Mouse (Mus musculus) liver, embryonic 16.5 days (tissue): ENCODE results near the gene Tead4. TPM values are rescaled to one million over a fixed set of nuclear protein-coding genes. Genes with fewer than 3 reads are reported as not detected.
"Not testable (repeated sequence)": the region's sequence is repeated elsewhere in the genome, so short reads cannot be mapped to it uniquely, and the experiment has no call there.

Experiments
- ATAC-seq: fragments of 200-750 bp; cut with Nextera tagmentation; 2 replicates; pipeline ENCODE4 v1.8.0; 2017; ENCODE audit warnings: low read depth, mild to moderate bottlenecking, moderate number of reproducible peaks, moderate library complexity
- H3K27ac ChIP-seq: fragments of 300-500 bp; sonication (generic); 2 replicates; pipeline ENCODE4 v1.5.1; 2014; ENCODE audit warnings: mild to moderate bottlenecking, low read length
- H3K27me3 ChIP-seq: fragments of 300-500 bp; sonication (generic); 2 replicates; pipeline ENCODE4 v1.6.1; 2014; ENCODE audit warnings: low read depth, low read length, mixed read lengths; ENCODE audit not compliant: control insufficient read depth, insufficient read depth
- H3K36me3 ChIP-seq: fragments of 300-500 bp; sonication (generic); 2 replicates; pipeline ENCODE4 v1.6.1; 2014; ENCODE audit warnings: mild to moderate bottlenecking; ENCODE audit not compliant: control insufficient read depth, insufficient read depth
- H3K4me1 ChIP-seq: fragments of 300-500 bp; sonication (generic); 2 replicates; pipeline ENCODE4 v1.6.1; 2014; ENCODE audit warnings: low read depth, low read length, mixed read lengths; ENCODE audit not compliant: control insufficient read depth
- H3K4me2 ChIP-seq: fragments of 300-500 bp; sonication (generic); 2 replicates; pipeline ENCODE4 v1.6.1; 2014; ENCODE audit warnings: low read depth, low read length, mixed read lengths
- H3K4me3 ChIP-seq: fragments of 300-500 bp; sonication (generic); 2 replicates; pipeline ENCODE4 v1.5.1; 2014; ENCODE audit warnings: low read depth, mild to moderate bottlenecking, low read length
- H3K9ac ChIP-seq: fragments of 300-500 bp; sonication (generic); 2 replicates; pipeline ENCODE4 v1.6.1; 2014; ENCODE audit warnings: low read depth, low read length
- H3K9me3 ChIP-seq: fragments of 300-500 bp; sonication (generic); replicated peaks from 2 replicates; pipeline ENCODE4 v1.6.1; 2016; ENCODE audit warnings: low read length; ENCODE audit not compliant: control insufficient read depth
- WGBS: fragments of 180-500 bp; shearing (Covaris S2); extraction: QIAGEN DNeasy Blood & Tissue Kit; methylation state at CpG from one replicate; pipeline ENCODE4 v1.1.7; 2014; ENCODE audit not compliant: insufficient replicate concordance; 5-methylcytosine and 5-hydroxymethylcytosine counted together
- polyA plus RNA-seq: library from polyadenylated mRNA; unstranded; fragments of >200 nt; fragmentation: Nextera tagmentation; extraction: Ambion mirVana; gene quantifications from 2 replicates; pipeline ENCODE4 v1.2.1, GENCODE M21; 2015

Tead4 gene
- polyA plus RNA-seq, 1 experiment from 2014 or later, result 0.51 TPM

- no peaks in the 10 kb centered on the region for H3K9me3 ChIP-seq
- H3K27ac ChIP-seq, result no peak overlapping the region
- no peak overlapping the region for H3K9ac ChIP-seq
- H3K4me2 ChIP-seq, result no peak overlapping the region
- no peaks in the 10 kb centered on the region for H3K36me3 ChIP-seq
- 4% methylated on average over 4 of the region's 4 CpGs for WGBS
- no peak overlapping the region for H3K4me3 ChIP-seq
- ATAC-seq, result 0 out of 2 replicates have a peak, but pooled peaks have one; percentile 7
- no peaks in the 10 kb centered on the region for H3K27me3 ChIP-seq
- H3K4me1 ChIP-seq, result no peaks in the 10 kb centered on the region
Measured at GRCm38 (mm10) chr6:128318317-128318716, 17.7 kb upstream of the Tead4 start.

- 71% methylated on average over 8 of the region's 8 CpGs for WGBS
- Histone ChIP-seq H3K27me3 (no peaks in the 10 kb centered on the region), H3K9me3 (no peaks in the 10 kb centered on the region), H3K9ac (no peak overlapping the region), H3K4me1 (no peaks in the 10 kb centered on the region), H3K4me2 (no peak overlapping the region), H3K36me3 (no peaks in the 10 kb centered on the region), H3K27ac (no peak overlapping the region), H3K4me3 (no peak overlapping the region)
- ATAC-seq, result no peak
Measured at GRCm38 (mm10) chr6:128315597-128315996, 15.0 kb upstream of the Tead4 start.

GRCm38 (mm10) chr6:128314796-128315195 lies 14.2 kb upstream of the Tead4 start:
- no peak for ATAC-seq
- H3K27ac ChIP-seq, result no peak overlapping the region
- H3K9me3 ChIP-seq, result no peaks in the 10 kb centered on the region
- no peaks in the 10 kb centered on the region for H3K27me3 ChIP-seq
- 58% methylated on average over 6 of the region's 6 CpGs for WGBS
- H3K4me1 ChIP-seq, result no peaks in the 10 kb centered on the region
- no peaks in the 10 kb centered on the region for H3K36me3 ChIP-seq
- no peak overlapping the region for H3K9ac ChIP-seq
- no peak overlapping the region for H3K4me3 ChIP-seq
- H3K4me2 ChIP-seq, result no peak overlapping the region

- WGBS, result 27% methylated on average over 4 of the region's 4 CpGs
- H3K9me3 ChIP-seq, result no peaks in the 10 kb centered on the region
- H3K4me1 ChIP-seq, result no peaks in the 10 kb centered on the region
- no peak overlapping the region for H3K27ac ChIP-seq
- no peak for ATAC-seq
- H3K4me3 ChIP-seq, result no peak overlapping the region
- no peaks in the 10 kb centered on the region for H3K27me3 ChIP-seq
- H3K9ac ChIP-seq, result no peak overlapping the region
- no peaks in the 10 kb centered on the region for H3K36me3 ChIP-seq
- H3K4me2 ChIP-seq, result no peak overlapping the region
Measured at GRCm38 (mm10) chr6:128308311-128308710, 7.7 kb upstream of the Tead4 start.

- H3K4me1 ChIP-seq, result no peaks in the 10 kb centered on the region; the same call in 1 of the 2 replicates
- no peak overlapping the region for H3K9ac ChIP-seq
- peaks cover 24% of the 10 kb centered on the region for H3K27me3 ChIP-seq
- no peaks in the 10 kb centered on the region for H3K36me3 ChIP-seq
- H3K4me3 ChIP-seq, result no peak overlapping the region
- ATAC-seq, result peak; percentile 65
- no peak overlapping the region for H3K4me2 ChIP-seq
- H3K9me3 ChIP-seq, result no peaks in the 10 kb centered on the region
- 50% methylated on average over 4 of the region's 4 CpGs for WGBS
- no peak overlapping the region for H3K27ac ChIP-seq
Measured at GRCm38 (mm10) chr6:128304801-128305200, 4.2 kb upstream of the Tead4 start.

- H3K4me1 ChIP-seq, ATAC-seq, H3K9me3 ChIP-seq, H3K9ac ChIP-seq, H3K4me3 ChIP-seq, H3K4me2 ChIP-seq, H3K36me3 ChIP-seq, H3K27ac ChIP-seq: not testable (repeated sequence)
- WGBS, result 58% methylated on average over 3 of the region's 3 CpGs
- H3K27me3 ChIP-seq, result peaks cover 40% of the 10 kb centered on the region
Measured at GRCm38 (mm10) chr6:128302640-128303039, 2.0 kb upstream of the Tead4 start.

- no peak overlapping the region for H3K4me3 ChIP-seq
- no peak overlapping the region for H3K27ac ChIP-seq
- no peak for ATAC-seq
- H3K4me1 ChIP-seq, result no peaks in the 10 kb centered on the region; the same call in 1 of the 2 replicates
- H3K27me3 ChIP-seq, result peaks cover 40% of the 10 kb centered on the region
- no peak overlapping the region for H3K9ac ChIP-seq
- no peak overlapping the region for H3K4me2 ChIP-seq
- H3K9me3 ChIP-seq, result no peaks in the 10 kb centered on the region
- H3K36me3 ChIP-seq, result no peaks in the 10 kb centered on the region
- WGBS, result 68% methylated on average over 3 of the region's 3 CpGs
Measured at GRCm38 (mm10) chr6:128301891-128302290, 1.3 kb upstream of the Tead4 start.

- Histone ChIP-seq H3K9me3 (no peaks in the 10 kb centered on the region), H3K27me3 (peaks cover 40% of the 10 kb centered on the region), H3K4me3 (no peak overlapping the region), H3K4me2 (no peak overlapping the region), H3K36me3 (no peaks in the 10 kb centered on the region), H3K4me1 (no peaks in the 10 kb centered on the region; the same call in none of the 2 replicates), H3K27ac (no peak overlapping the region), H3K9ac (no peak overlapping the region)
- WGBS, result 39% methylated on average over 11 of the region's 11 CpGs
- ATAC-seq, result no peak
Measured at GRCm38 (mm10) chr6:128301458-128301857, 835 bp upstream of the Tead4 start.

- Histone ChIP-seq H3K9me3 (no peaks in the 10 kb centered on the region), H3K36me3 (no peaks in the 10 kb centered on the region), H3K9ac (peak overlapping the region; percentile 43; the same call in 1 of the 2 replicates), H3K4me3 (peak overlapping the region; percentile 60), H3K27ac (no peak overlapping the region), H3K4me2 (peak overlapping the region; percentile 52), H3K4me1 (no peaks in the 10 kb centered on the region; the same call in none of the 2 replicates), H3K27me3 (peaks cover 40% of the 10 kb centered on the region)
- ATAC-seq, result no peak
- 1% methylated on average over 25 of the region's 25 CpGs for WGBS
Measured at GRCm38 (mm10) chr6:128299292-128300133, 1.1 kb downstream of the Tead4 start.
